Mouse (Mus musculus): ENCODE measurements around the gene Mvb12a.

DNA sequence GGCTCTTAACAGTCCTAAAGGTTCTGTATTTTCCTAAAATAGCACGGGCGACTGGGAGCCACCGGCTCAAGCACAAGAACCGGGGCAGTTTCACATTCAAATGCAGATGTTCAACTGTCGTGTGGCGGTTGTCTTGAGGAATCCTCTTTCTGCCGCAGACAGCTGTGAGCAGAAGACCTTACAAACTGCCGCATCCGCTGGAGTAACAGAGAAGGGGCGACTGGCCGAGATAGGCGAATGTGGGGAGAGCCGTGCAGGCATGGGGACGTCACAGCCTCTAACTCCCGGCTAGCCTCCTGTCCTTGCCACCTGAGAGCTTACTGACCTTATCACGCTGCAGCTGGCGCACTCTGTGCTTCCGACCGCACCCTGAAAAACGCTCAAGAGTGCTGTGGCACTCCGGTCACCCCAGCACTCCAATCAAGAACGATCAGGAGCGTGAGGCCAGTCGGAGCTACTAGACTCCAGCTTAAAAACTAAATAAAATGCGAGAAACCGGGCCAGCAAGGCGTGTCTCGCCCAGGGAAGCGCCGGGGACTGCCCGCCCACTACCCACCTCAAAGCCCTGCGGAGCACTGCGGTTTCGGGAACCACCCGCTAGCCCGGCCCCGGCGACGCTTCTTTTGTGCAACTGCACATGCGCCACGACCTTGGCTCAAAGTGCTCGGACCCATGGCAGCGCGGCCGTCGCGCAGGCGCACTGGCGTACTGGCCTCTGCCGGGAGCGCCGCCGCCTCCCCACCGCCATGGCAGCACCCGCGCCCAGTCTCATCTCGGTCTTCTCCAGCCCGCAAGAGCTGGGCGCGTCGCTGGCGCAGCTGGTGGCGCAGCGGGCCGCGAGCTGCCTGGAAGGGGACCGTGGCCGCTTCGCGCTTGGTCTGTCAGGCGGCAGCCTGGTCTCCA is 49.0 kb downstream of the Mvb12a start, which contains the start of gene Pgls:
- TF ChIP-seq CTCF (IDR thresholded peaks at IDR 0.05; ENCODE audit: control insufficient read depth, insufficient read depth, insufficient replicate concordance, low read depth, low read length) (no peak), POLR2A (IDR thresholded peaks at IDR 0.05; ENCODE audit: control insufficient read depth, low read depth, low read length) (peak; percentile 86)
